Mouse (Mus musculus) forebrain, embryonic 10.5 days (tissue): ENCODE measurements at regions not wholly inside any gene's neighbourhood (a gene's known extent, or its start where the extent isn't known, plus 50 kb on each side); places are given as distances from the start of the nearest gene placed in this dataset.
A peak's percentile ranks its signal among the peaks of the same experiment; 100 is the strongest.

ENCODE experiments used
- DNase-seq: peaks from one replicate; pipeline ENCODE4 v3.0.0-alpha.2; 2017; ENCODE audit warnings: low spot score; ENCODE audit errors: extremely low spot score
- H3K27ac ChIP-seq: fragments of 300-500 bp; sonication (generic); 2 replicates; pipeline ENCODE4 v1.5.1; 2016; ENCODE audit warnings: mild to moderate bottlenecking
- H3K27me3 ChIP-seq: fragments of 300-500 bp; sonication (generic); 2 replicates; pipeline ENCODE4 v1.6.1; 2016; ENCODE audit warnings: mild to moderate bottlenecking; ENCODE audit not compliant: poor library complexity, severe bottlenecking
- H3K36me3 ChIP-seq: fragments of 300-500 bp; sonication (generic); replicated peaks from 2 replicates; pipeline ENCODE4 v1.6.1; 2016; ENCODE audit warnings: mild to moderate bottlenecking, moderate library complexity
- H3K4me1 ChIP-seq: fragments of 300-500 bp; sonication (generic); 2 replicates; pipeline ENCODE4 v1.6.1; 2016
- H3K4me3 ChIP-seq: fragments of 300-500 bp; sonication (generic); 2 replicates; pipeline ENCODE4 v1.5.1; 2016; ENCODE audit warnings: mild to moderate bottlenecking, moderate library complexity
- H3K9me3 ChIP-seq: fragments of 300-500 bp; sonication (generic); 2 replicates; pipeline ENCODE4 v1.6.1; 2016; ENCODE audit warnings: mild to moderate bottlenecking, moderate library complexity
- WGBS: fragments of 180-500 bp; shearing (Covaris S2); methylation state at CpG from one replicate; pipeline ENCODE4 v1.1.7; 2016; 5-methylcytosine and 5-hydroxymethylcytosine counted together

DNA sequence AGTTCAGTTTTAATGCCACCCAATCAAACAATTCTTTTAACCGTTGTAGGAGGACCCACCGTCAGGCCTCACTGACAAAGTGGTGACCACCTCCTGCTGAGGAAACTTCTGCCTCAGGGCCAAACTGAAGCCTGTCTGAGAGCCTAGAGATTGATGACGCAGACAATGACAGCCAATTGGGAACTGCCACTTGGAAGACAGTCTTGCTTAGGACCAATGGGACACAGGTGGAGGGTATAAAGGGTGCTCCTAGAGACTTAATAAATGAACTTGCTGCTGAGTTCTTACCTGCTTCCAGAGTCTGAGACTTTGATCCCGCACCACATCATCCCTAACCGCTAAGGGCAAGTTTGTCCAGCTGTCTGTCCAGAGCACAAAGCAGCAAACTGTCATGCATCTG is 80.0 kb downstream of the Tbx4 start:
- 84% methylated on average over 5 of the region's 5 CpGs for WGBS
- H3K4me1 ChIP-seq = no peaks in the 10 kb centered on the region
- no peak overlapping the region for H3K4me3 ChIP-seq
- no peaks in the 10 kb centered on the region for H3K27me3 ChIP-seq
- no peak for DNase-seq
- H3K9me3 ChIP-seq = no peaks in the 10 kb centered on the region
- no peak overlapping the region for H3K27ac ChIP-seq
- no peaks in the 10 kb centered on the region for H3K36me3 ChIP-seq

GRCm38 (mm10) chr11:85970287-85970686 is 84.1 kb downstream of the Tbx4 start:
- H3K27ac ChIP-seq = no peak overlapping the region
- H3K36me3 ChIP-seq = no peaks in the 10 kb centered on the region
- no peaks in the 10 kb centered on the region for H3K4me1 ChIP-seq
- H3K4me3 ChIP-seq = no peak overlapping the region
- WGBS = 85% methylated on average over 2 of the region's 2 CpGs
- H3K9me3 ChIP-seq = no peaks in the 10 kb centered on the region
- no peak for DNase-seq
- H3K27me3 ChIP-seq = peaks cover 8% of the 10 kb centered on the region

DNA sequence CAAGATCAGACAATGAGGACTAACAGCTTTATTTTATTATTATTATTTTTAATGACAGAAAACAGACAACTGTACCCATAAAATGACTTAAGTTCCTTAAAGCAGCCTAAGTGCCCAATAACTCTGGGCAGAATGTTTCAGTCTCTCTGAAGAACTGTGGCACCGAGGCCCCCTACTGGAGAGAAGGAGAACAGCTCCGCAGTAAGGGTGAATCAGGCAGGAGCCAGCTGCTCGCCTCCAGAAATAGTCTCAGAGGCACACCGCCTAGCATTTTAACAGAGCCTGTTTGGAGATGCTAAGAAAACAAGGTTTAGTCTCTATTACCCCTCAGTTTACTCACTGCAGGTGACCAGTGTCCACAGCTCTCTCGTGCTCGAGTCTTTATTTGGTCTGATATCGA is 86.2 kb downstream of the Tbx4 start:
- Histone ChIP-seq H3K27ac (no peak overlapping the region), H3K36me3 (no peaks in the 10 kb centered on the region), H3K4me3 (no peak overlapping the region), H3K27me3 (peaks cover 8% of the 10 kb centered on the region), H3K9me3 (no peaks in the 10 kb centered on the region), H3K4me1 (no peaks in the 10 kb centered on the region)
- WGBS = 27% methylated on average over 7 of the region's 7 CpGs
- peak; percentile 50 for DNase-seq

DNA sequence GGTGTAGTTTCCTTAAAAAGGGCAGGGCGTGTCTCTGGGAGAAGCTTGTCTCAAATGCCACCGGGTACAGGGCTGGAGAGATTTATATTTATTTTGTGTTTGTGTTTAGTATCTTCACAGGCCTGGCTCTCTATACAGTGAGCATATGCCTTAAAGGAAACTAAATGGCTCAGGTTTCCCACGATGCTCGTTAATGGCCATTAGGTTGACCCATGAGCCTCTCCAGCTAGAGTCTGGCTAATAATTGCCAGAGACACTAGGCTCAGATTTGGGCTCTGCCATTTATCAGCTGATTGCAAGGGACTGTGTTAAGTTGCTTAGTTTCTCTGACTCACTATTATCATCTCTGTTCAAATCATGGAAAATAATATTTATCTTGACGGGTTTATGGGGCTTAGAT is 87.5 kb downstream of the Tbx4 start:
- H3K27me3 ChIP-seq = peaks cover 8% of the 10 kb centered on the region
- DNase-seq = no peak
- no peaks in the 10 kb centered on the region for H3K9me3 ChIP-seq
- no peak overlapping the region for H3K27ac ChIP-seq
- H3K4me1 ChIP-seq = no peaks in the 10 kb centered on the region
- WGBS = 82% methylated on average over 5 of the region's 5 CpGs
- no peaks in the 10 kb centered on the region for H3K36me3 ChIP-seq
- H3K4me3 ChIP-seq = no peak overlapping the region

DNA sequence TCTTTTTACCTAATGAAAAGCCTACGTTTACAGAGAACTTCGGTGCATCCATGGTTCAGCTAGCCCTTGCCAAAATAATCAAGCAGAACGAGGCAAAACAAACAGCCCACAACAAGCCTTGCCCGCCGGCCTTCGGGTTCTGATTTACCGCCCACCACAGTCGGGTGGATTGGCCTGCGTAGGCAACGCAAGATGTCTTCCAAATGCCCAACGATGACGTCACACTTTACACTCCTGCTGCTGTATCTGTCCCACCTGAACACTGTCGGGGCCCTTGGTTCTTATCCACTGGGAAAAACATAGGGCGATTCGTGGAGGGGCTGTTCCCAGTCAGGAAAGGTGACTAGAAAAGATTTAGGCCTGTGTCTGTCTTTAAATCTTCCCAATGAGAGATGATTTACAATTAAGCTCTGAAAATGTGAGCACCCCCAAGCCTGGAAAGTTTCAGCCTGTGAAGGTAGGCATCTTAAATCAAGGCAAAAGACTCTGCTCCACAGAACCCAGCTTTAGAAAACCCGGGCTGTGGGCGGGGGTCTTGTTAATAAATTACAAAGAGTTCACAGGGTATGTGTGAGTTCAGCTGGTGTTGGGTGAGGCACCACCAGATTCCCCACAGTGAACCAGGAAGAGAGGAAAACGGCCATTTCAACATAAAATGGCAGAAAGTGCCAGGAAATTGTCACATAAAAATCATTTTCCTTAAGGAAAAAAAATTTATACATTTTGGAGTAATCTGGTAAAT is 90.6 kb downstream of the Tbx4 start:
- peaks cover 8% of the 10 kb centered on the region for H3K27me3 ChIP-seq
- no peaks in the 10 kb centered on the region for H3K9me3 ChIP-seq
- H3K4me1 ChIP-seq = no peaks in the 10 kb centered on the region
- DNase-seq = no peak
- 86% methylated on average over 18 of the region's 18 CpGs for WGBS
- H3K27ac ChIP-seq = no peak overlapping the region
- no peaks in the 10 kb centered on the region for H3K36me3 ChIP-seq
- H3K4me3 ChIP-seq = no peak overlapping the region

DNA sequence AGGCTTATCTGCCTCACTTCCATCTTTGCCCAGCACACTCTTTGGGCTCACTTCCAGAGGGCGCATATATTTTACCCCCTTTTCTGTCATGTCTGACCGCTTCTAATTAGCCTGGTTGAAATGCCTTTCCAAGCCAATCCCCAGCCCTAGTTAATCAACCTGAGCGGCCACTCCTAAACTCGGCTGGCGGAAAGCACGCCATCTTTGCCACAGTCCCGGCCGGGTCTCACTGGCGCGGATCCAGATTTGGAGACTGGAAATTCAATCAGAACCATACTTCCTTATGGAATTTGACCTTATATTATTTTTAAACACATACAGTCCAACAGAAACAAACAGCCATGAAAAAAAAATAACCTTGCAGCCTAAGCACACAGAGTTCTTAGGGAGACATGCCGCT is 94.2 kb downstream of the Tbx4 start:
- Histone ChIP-seq H3K27ac (no peak overlapping the region), H3K27me3 (no peaks in the 10 kb centered on the region), H3K36me3 (no peaks in the 10 kb centered on the region), H3K9me3 (no peaks in the 10 kb centered on the region), H3K4me1 (no peaks in the 10 kb centered on the region), H3K4me3 (no peak overlapping the region)
- no peak for DNase-seq
- WGBS = 93% methylated on average over 11 of the region's 11 CpGs

DNA sequence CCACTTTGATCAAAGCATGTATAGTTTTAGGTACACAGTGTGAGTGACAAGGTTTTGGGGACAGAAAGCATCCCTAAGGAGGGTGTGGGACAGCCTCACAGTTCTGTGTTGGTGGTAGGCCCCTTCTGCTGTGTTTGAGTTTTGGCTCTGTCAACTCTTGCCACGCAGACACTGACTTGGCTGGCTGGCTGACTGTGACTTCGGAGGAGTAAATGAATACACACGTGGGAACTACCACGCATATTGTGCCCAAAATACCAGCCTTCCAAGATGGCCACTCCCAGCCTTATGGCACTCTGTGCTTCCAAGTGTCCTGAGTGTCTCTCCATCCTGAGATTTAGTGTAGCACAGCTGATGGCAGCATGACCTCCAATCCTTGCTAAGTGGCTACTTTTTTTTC is 95.3 kb downstream of the Tbx4 start:
- no peak for DNase-seq
- no peak overlapping the region for H3K4me3 ChIP-seq
- H3K9me3 ChIP-seq = no peaks in the 10 kb centered on the region
- 89% methylated on average over 4 of the region's 4 CpGs for WGBS
- H3K36me3 ChIP-seq = no peaks in the 10 kb centered on the region
- no peaks in the 10 kb centered on the region for H3K4me1 ChIP-seq
- no peak overlapping the region for H3K27ac ChIP-seq
- H3K27me3 ChIP-seq = no peaks in the 10 kb centered on the region

DNA sequence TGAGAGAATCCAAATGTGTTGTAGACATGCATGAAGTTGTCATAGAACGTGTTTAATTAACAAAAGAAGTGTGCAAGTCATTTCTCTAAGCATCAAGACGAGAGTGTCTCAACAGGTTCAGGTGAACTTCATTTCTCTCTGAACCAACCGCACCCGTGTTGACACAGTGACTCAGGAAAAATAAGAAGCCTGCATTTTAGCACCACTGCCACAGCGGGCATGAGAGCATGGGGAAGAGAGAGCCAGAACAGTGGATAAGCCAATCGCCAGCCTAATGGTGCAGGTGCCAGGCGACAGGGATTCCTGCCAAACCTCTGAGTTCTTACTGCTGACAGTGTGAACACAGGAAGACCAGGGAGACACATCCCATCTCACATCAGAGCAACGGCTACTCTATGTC is 100.1 kb downstream of the Tbx4 start:
- H3K4me3 ChIP-seq = no peak overlapping the region
- H3K27me3 ChIP-seq = peaks cover 30% of the 10 kb centered on the region
- peaks cover 18% of the 10 kb centered on the region for H3K4me1 ChIP-seq
- DNase-seq = no peak
- no peaks in the 10 kb centered on the region for H3K36me3 ChIP-seq
- WGBS = 90% methylated on average over 8 of the region's 8 CpGs
- H3K27ac ChIP-seq = no peak overlapping the region
- no peaks in the 10 kb centered on the region for H3K9me3 ChIP-seq

- Histone ChIP-seq H3K4me1 (peaks cover 18% of the 10 kb centered on the region), H3K4me3 (no peak overlapping the region), H3K9me3 (no peaks in the 10 kb centered on the region), H3K27me3 (peaks cover 30% of the 10 kb centered on the region), H3K36me3 (no peaks in the 10 kb centered on the region), H3K27ac (no peak overlapping the region)
- DNase-seq = no peak
- 96% methylated on average over 2 of the region's 2 CpGs for WGBS
Measured at GRCm38 (mm10) chr11:85987181-85987580, 101.0 kb downstream of the Tbx4 start.

- Histone ChIP-seq H3K9me3 (no peaks in the 10 kb centered on the region), H3K27ac (0 out of 2 replicates have a peak overlapping the region, but pooled peaks have one; percentile 40), H3K4me3 (peak overlapping the region; percentile 43), H3K27me3 (peaks cover 32% of the 10 kb centered on the region), H3K36me3 (no peaks in the 10 kb centered on the region), H3K4me1 (peaks cover 18% of the 10 kb centered on the region)
- no peak for DNase-seq
- WGBS = 20% methylated on average over 10 of the region's 10 CpGs
Measured at GRCm38 (mm10) chr11:85989536-85989935, 103.3 kb downstream of the Tbx4 start.

DNA sequence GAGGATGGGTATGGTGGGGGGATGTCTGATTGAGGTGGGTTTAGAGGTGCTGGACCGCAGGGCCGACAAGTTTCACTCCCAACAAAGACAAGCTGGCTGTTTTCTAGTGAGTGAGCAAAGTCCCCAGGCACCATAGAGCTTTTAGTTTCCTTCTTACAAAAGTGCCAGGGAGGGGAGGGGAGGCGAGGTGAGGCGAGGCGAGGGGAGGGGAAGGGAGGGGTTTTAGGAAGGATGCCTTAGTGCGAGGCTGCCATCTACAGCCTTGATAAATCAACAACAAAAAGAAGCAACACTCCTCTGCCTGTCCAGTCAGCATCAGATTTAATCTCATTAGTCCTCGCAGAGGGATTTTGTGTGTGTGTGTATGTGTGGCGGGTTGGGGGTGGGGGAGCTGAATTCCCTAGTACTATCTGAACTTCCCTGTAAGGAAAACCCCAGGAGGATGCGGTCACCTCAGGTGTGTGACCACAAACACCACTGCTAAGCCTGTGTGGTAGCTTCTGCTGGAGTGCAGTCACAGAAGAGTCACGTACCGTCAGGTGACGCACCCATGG is 103.8 kb downstream of the Tbx4 start:
- peak overlapping the region; percentile 43 for H3K4me3 ChIP-seq
- H3K9me3 ChIP-seq = no peaks in the 10 kb centered on the region
- DNase-seq = peak; percentile 37
- H3K36me3 ChIP-seq = no peaks in the 10 kb centered on the region
- peaks cover 20% of the 10 kb centered on the region for H3K4me1 ChIP-seq
- H3K27ac ChIP-seq = 0 out of 2 replicates have a peak overlapping the region, but pooled peaks have one; percentile 40
- WGBS = 8% methylated on average over 12 of the region's 12 CpGs
- peaks cover 37% of the 10 kb centered on the region for H3K27me3 ChIP-seq

DNA sequence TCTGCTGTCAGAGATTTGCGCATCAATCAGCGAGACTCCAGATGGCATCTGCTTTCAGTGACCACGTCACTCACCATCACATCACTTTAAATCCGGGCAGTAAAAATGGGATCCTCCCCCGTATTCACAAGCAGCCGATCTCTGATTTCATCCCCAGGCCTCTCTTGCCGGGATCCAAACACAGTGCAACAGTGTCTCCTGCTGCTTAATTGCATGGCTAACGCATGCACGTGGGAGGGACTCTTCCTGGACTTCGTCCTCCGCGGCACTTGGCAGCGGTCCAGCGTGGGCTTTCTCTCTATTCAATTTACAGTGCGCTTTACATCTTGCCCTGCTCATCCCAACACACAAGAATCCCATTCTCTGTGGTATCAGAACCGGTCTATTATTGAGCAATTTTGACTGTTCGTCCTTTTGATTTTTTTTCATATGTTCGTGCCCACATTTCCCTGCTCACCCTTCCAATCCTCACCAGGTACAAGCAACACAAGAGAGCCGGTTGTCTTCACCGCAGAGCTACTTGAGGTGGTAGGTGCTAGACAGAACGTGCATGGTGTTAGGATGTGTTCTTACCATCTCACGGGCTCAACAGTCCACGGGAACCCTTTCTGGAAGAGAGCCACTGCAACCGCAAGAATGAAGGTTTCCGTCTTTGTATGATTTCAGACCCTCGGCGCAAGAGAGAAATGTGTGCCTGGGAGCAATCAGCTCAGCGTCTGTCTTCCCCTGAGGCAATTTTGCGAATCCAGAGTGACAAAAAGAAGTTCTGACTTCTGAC is 109.3 kb downstream of the Tbx4 start:
- DNase-seq = no peak
- Histone ChIP-seq H3K27me3 (peaks cover 32% of the 10 kb centered on the region), H3K27ac (no peak overlapping the region), H3K4me1 (peaks cover 14% of the 10 kb centered on the region), H3K9me3 (no peaks in the 10 kb centered on the region), H3K36me3 (no peaks in the 10 kb centered on the region), H3K4me3 (no peak overlapping the region)
- WGBS = 62% methylated on average over 29 of the region's 29 CpGs

- Histone ChIP-seq H3K4me3 (no peak overlapping the region), H3K27ac (no peak overlapping the region), H3K27me3 (peaks cover 24% of the 10 kb centered on the region), H3K36me3 (no peaks in the 10 kb centered on the region), H3K9me3 (no peaks in the 10 kb centered on the region), H3K4me1 (peaks cover 10% of the 10 kb centered on the region)
- no peak for DNase-seq
- 77% methylated on average over 4 of the region's 4 CpGs for WGBS
Measured at GRCm38 (mm10) chr11:85996686-85997085, 110.5 kb downstream of the Tbx4 start.
